Mouse (Mus musculus): ENCODE results near the gene Rfxap. TPM values are rescaled to one million over a fixed set of nuclear protein-coding genes. Genes with fewer than 3 reads are reported as not detected.

The Rfxap gene
- polyA plus RNA-seq (2015; fragmentation: Nextera tagmentation; extraction: Ambion mirVana): 22.8 and 24.4 TPM in 2 replicates

DNA sequence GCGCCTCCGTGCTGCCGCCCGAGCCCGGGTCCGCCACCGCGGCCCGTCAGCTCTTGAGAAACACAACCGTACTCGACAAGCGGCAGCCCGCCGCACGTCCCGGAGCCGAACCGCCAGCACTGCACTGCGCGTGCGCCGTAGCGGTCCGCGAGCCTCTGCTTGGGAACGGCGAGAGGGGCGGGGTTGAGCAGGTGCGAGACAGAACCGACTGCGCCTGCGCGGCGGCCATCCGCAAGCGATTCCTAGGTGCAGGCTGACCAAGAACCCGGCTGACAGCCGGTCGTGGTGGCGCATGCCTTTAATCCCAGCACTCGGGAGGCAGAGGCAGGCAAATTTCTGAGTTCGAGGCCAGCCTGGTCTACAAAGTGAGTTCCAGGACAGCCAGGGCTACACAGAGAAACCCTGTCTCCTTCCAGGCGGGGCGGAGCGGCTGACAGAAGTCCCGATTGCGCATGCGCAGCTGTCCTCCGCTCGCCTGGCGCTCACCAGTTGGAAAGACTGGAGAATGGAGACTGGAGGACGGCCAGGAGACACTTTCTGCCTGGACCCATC lies at the start of gene Rfxap:
Rfxap (minus strand) TSS at position 126 of the 552 bp plus-strand sequence.
- Histone ChIP-seq H3K36me3 (ENCODE audit: control insufficient read depth, insufficient read depth, low read length) (no peaks in the 10 kb centered on the region), H3K4me3 (ENCODE audit: low read length) (peak within 1 kb of the TSS; percentile 89), H3K9ac (ENCODE audit: low read depth, low read length) (peak within 1 kb of the TSS; percentile 96), H3K9me3 (ENCODE audit: control insufficient read depth, low read length) (no peaks in the 10 kb centered on the region), H3K27ac (ENCODE audit: low read length) (peak within 1 kb of the TSS; percentile 93), H3K4me1 (ENCODE audit: control insufficient read depth, insufficient read depth, low read length) (peaks cover 13% of the 10 kb centered on the region), H3K27me3 (replicated peaks; ENCODE audit: control insufficient read depth, insufficient read depth, low read length) (no peaks in the 10 kb centered on the region), H3K4me2 (ENCODE audit: low read depth, low read length) (peak within 1 kb of the TSS; percentile 88)
- ATAC-seq: peak; percentile 95
- under 1% methylated on average over 52 of the region's 52 CpGs for WGBS

DNA sequence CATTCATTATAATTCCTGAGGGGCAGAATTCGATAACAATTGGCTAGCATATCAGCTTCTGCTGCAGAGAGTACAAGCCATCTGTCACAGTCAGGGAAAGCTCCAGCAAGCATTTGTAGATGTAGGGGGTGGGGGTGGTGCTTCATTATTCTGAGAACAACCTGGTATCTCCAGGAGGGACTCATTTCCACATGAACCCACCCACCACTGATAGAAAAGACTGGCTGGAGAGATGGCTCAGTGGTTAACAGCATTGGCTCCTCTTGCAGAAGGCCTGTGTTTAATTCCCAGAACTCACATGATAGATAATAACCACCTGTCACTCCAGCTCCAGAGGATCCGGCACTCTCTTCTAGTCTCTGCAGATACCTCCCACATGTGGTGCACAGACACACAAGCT lies 27.8 kb upstream of the Rfxap start:
- Histone ChIP-seq H3K27ac (ENCODE audit: low read length) (no peak overlapping the region), H3K4me1 (ENCODE audit: control insufficient read depth, insufficient read depth, low read length) (no peaks in the 10 kb centered on the region), H3K36me3 (ENCODE audit: control insufficient read depth, insufficient read depth, low read length) (no peaks in the 10 kb centered on the region), H3K9ac (ENCODE audit: low read depth, low read length) (no peak overlapping the region), H3K9me3 (ENCODE audit: control insufficient read depth, low read length) (no peaks in the 10 kb centered on the region), H3K4me3 (ENCODE audit: low read length) (no peak overlapping the region), H3K27me3 (replicated peaks; ENCODE audit: control insufficient read depth, insufficient read depth, low read length) (no peaks in the 10 kb centered on the region), H3K4me2 (ENCODE audit: low read depth, low read length) (no peak overlapping the region)
- ATAC-seq: no peak
- WGBS: 62% methylated on average over 2 of the region's 2 CpGs

DNA sequence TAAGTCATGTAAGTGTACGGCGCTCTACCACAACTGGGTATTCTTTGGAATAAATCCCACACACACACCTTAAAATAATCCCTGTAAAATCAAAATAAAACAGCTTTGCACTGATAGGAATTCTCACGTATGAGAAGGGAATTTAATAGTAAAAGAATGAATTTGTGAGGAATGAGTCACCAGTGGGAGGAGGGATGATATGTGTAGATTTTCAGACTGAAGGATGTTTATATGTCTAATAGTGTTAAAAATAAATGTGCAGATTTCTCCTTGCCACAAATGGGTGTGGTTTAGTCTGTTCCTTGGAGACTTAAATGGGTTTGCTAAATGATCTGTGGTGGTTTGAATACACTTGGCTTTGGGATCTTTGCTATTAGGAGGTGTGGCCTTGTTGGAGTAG lies 24.9 kb upstream of the Rfxap start:
- H3K9ac ChIP-seq (ENCODE audit: low read depth, low read length): no peak overlapping the region
- no peaks in the 10 kb centered on the region for H3K27me3 ChIP-seq (replicated peaks; ENCODE audit: control insufficient read depth, insufficient read depth, low read length)
- WGBS: 85% methylated on average over 3 of the region's 3 CpGs
- no peak overlapping the region for H3K27ac ChIP-seq (ENCODE audit: low read length)
- no peak overlapping the region for H3K4me3 ChIP-seq (ENCODE audit: low read length)
- no peaks in the 10 kb centered on the region for H3K4me1 ChIP-seq (ENCODE audit: control insufficient read depth, insufficient read depth, low read length)
- ATAC-seq: no peak
- no peaks in the 10 kb centered on the region for H3K9me3 ChIP-seq (ENCODE audit: control insufficient read depth, low read length)
- no peak overlapping the region for H3K4me2 ChIP-seq (ENCODE audit: low read depth, low read length)
- H3K36me3 ChIP-seq (ENCODE audit: control insufficient read depth, insufficient read depth, low read length): no peaks in the 10 kb centered on the region

DNA sequence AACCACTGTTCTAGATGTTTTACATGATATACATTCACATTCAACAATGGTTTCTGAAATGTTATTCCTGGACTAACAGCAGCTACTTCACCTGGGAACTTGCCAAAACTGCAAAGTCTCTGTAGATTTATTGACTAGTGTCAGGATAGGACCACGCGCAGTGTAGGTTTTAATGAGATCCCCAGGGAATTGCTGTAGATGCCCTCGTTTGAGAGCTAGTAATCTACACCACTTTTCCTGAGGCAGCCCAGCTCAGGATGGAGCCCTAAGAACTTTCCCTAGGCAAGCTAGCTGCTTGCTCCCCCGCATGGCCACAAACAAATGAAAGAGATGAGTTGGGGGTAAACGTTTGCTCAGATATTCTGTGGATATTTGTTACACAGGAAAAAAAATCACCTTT lies 14.9 kb upstream of the Rfxap start:
- ATAC-seq: no peak
- Histone ChIP-seq H3K9ac (ENCODE audit: low read depth, low read length) (no peak overlapping the region), H3K36me3 (ENCODE audit: control insufficient read depth, insufficient read depth, low read length) (no peaks in the 10 kb centered on the region), H3K9me3 (ENCODE audit: control insufficient read depth, low read length) (no peaks in the 10 kb centered on the region), H3K4me3 (ENCODE audit: low read length) (no peak overlapping the region), H3K27ac (ENCODE audit: low read length) (no peak overlapping the region), H3K4me1 (ENCODE audit: control insufficient read depth, insufficient read depth, low read length) (no peaks in the 10 kb centered on the region), H3K4me2 (ENCODE audit: low read depth, low read length) (no peak overlapping the region), H3K27me3 (replicated peaks; ENCODE audit: control insufficient read depth, insufficient read depth, low read length) (no peaks in the 10 kb centered on the region)
- WGBS: 63% methylated on average over 5 of the region's 5 CpGs

DNA sequence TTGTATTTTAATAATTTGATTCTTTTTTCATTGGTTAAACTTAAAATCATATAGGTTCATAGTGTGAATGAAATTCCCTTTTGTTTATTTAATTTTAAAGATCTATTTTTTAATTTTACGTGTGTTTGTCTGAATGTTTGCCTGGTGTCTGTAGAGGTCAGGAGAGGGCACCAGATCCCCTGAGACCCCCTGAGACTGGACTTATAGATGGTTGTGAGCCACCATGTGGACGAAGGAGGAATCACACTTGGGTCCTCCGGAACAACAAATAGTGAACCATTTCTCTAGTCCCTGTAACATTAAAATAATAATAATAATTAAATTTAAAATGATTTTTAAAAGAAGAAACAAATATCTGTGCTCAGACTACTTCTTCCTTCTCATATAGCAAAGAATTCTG lies 7.7 kb upstream of the Rfxap start:
- Histone ChIP-seq H3K36me3 (ENCODE audit: control insufficient read depth, insufficient read depth, low read length) (no peaks in the 10 kb centered on the region), H3K9me3 (ENCODE audit: control insufficient read depth, low read length) (no peaks in the 10 kb centered on the region), H3K27me3 (replicated peaks; ENCODE audit: control insufficient read depth, insufficient read depth, low read length) (no peaks in the 10 kb centered on the region), H3K4me1 (ENCODE audit: control insufficient read depth, insufficient read depth, low read length) (no peaks in the 10 kb centered on the region), H3K9ac (ENCODE audit: low read depth, low read length) (no peak overlapping the region), H3K27ac (ENCODE audit: low read length) (no peak overlapping the region), H3K4me3 (ENCODE audit: low read length) (no peak overlapping the region), H3K4me2 (ENCODE audit: low read depth, low read length) (no peak overlapping the region)
- no peak for ATAC-seq
- 21% methylated on average over 3 of the region's 3 CpGs for WGBS

DNA sequence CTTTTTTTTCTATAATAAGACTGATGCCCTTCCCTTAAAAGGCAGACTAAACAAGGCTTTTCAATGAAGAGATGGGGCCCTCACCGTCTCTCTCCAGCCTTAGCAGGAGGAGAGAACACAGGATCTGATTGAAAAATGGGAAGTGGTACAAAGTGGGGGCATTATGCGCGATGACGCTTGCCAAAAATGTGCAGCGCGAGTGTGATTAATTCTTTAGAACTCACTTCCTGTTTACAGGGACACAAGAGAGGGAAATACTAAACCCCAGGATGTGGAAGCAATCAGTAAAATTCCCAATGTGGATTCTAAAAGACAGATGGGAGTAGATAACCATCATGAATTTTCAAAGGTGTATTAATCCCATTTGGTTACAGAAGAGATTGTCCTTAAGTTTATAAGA lies 7.0 kb upstream of the Rfxap start:
- Histone ChIP-seq H3K36me3 (ENCODE audit: control insufficient read depth, insufficient read depth, low read length) (no peaks in the 10 kb centered on the region), H3K4me3 (ENCODE audit: low read length) (no peak overlapping the region), H3K9me3 (ENCODE audit: control insufficient read depth, low read length) (no peaks in the 10 kb centered on the region), H3K4me1 (ENCODE audit: control insufficient read depth, insufficient read depth, low read length) (no peaks in the 10 kb centered on the region), H3K9ac (ENCODE audit: low read depth, low read length) (no peak overlapping the region), H3K4me2 (ENCODE audit: low read depth, low read length) (no peak overlapping the region), H3K27me3 (replicated peaks; ENCODE audit: control insufficient read depth, insufficient read depth, low read length) (no peaks in the 10 kb centered on the region), H3K27ac (ENCODE audit: low read length) (no peak overlapping the region)
- ATAC-seq: no peak
- whole genome bisulfite sequencing: 60% methylated on average over 6 of the region's 6 CpGs

DNA sequence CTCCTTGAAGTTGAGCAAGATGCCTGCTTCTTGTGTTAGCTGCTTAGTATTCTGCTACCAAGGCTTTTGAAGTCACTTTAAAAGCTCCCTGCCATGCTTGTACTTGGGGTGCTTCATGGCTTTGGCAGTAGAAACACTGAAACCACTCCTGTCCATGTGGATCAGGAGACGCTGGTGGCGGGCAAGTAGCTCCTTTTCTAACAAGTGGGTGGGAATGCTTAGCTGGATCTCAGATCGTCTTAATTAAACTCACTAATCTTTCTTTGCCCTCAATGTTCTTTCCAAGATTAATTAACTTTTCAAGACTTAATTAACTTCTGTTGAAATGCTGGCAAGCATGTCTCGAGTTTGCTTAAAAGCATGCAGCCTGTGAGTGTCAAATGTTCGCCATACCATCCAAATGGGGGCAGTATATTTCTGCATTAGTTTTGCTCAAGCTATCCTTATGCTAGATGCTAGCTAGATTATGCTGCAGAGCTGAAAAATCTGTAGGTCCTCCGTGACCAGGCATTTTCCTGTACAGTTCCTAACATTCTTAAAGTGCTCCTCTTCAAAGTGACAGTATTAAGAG lies 5.9 kb upstream of the Rfxap start:
- no peak overlapping the region for H3K27ac ChIP-seq (ENCODE audit: low read length)
- H3K9ac ChIP-seq (ENCODE audit: low read depth, low read length): no peak overlapping the region
- H3K36me3 ChIP-seq (ENCODE audit: control insufficient read depth, insufficient read depth, low read length): no peaks in the 10 kb centered on the region
- H3K4me1 ChIP-seq (ENCODE audit: control insufficient read depth, insufficient read depth, low read length): no peaks in the 10 kb centered on the region
- WGBS: 77% methylated on average over 6 of the region's 6 CpGs
- H3K27me3 ChIP-seq (replicated peaks; ENCODE audit: control insufficient read depth, insufficient read depth, low read length): no peaks in the 10 kb centered on the region
- no peak overlapping the region for H3K4me3 ChIP-seq (ENCODE audit: low read length)
- no peak overlapping the region for H3K4me2 ChIP-seq (ENCODE audit: low read depth, low read length)
- no peak for ATAC-seq
- no peaks in the 10 kb centered on the region for H3K9me3 ChIP-seq (ENCODE audit: control insufficient read depth, low read length)

DNA sequence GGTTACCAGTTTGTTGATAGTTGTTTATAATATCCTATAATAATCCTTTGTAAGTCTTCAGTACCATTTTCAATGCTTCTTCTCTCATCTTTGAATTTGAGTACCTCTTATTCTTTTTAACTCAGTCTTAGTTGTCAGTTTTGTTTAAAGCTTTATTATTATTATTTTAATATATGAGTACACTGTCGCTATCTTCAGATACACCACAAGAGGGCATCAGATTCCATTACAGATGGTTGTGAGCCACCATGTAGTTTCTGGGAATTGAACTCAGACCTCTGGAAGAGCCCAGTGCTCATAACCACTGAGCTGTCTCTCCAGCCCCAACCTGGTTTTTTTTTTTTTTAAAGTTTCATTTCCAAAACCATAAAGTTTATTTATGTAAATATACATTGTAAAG lies 4.0 kb upstream of the Rfxap start:
- Histone ChIP-seq H3K4me1 (ENCODE audit: control insufficient read depth, insufficient read depth, low read length) (0 out of 2 replicates have a peak, but pooled peaks cover 2% of the 10 kb centered on the region), H3K27me3 (replicated peaks; ENCODE audit: control insufficient read depth, insufficient read depth, low read length) (no peaks in the 10 kb centered on the region), H3K4me3 (ENCODE audit: low read length) (no peak overlapping the region), H3K27ac (ENCODE audit: low read length) (no peak overlapping the region), H3K36me3 (ENCODE audit: control insufficient read depth, insufficient read depth, low read length) (no peaks in the 10 kb centered on the region), H3K9ac (ENCODE audit: low read depth, low read length) (no peak overlapping the region), H3K9me3 (ENCODE audit: control insufficient read depth, low read length) (no peaks in the 10 kb centered on the region), H3K4me2 (ENCODE audit: low read depth, low read length) (no peak overlapping the region)
- ATAC-seq: no peak
- 50% methylated on average over 1 of the region's 1 CpGs for WGBS

DNA sequence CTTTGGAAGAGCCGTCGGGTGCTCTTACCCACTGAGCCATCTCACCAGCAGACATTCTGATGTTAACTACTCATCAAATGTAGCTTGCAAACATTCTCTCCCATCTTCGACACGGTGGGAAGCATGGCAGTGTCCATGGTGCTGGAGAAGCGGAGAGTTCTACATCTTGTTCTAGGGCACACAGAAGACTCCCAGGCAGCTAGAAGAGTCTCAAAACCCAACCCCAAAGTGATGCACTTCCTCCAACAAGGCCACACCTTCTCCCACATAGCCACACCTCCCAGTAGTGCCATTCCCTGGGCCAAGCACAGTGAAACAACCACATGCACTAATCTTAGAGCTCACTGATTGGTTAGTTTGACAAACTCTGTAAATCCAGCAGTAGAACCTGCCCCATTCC lies 1.5 kb upstream of the Rfxap start:
- H3K27me3 ChIP-seq (replicated peaks; ENCODE audit: control insufficient read depth, insufficient read depth, low read length): no peaks in the 10 kb centered on the region
- H3K9ac ChIP-seq (ENCODE audit: low read depth, low read length): no peak overlapping the region
- H3K27ac ChIP-seq (ENCODE audit: low read length): no peak overlapping the region
- no peaks in the 10 kb centered on the region for H3K36me3 ChIP-seq (ENCODE audit: control insufficient read depth, insufficient read depth, low read length)
- ATAC-seq: no peak
- no peak overlapping the region for H3K4me2 ChIP-seq (ENCODE audit: low read depth, low read length)
- H3K4me3 ChIP-seq (ENCODE audit: low read length): no peak overlapping the region
- 50% methylated on average over 5 of the region's 5 CpGs for WGBS
- H3K9me3 ChIP-seq (ENCODE audit: control insufficient read depth, low read length): no peaks in the 10 kb centered on the region
- peaks cover 13% of the 10 kb centered on the region for H3K4me1 ChIP-seq (ENCODE audit: control insufficient read depth, insufficient read depth, low read length)
